Mouse (Mus musculus) hindbrain, embryonic 12.5 days (tissue): Measurements from ENCODE around the gene Haspin. TPM values are rescaled to one million over a fixed set of nuclear protein-coding genes. Genes with fewer than 3 reads are reported as not detected.

ENCODE experiments used
- ATAC-seq: fragments of 200-750 bp; cut with Nextera tagmentation; 2 replicates; pipeline ENCODE4 v1.8.0; 2017; ENCODE audit warnings: moderate TSS enrichment; ENCODE audit not compliant: low FRiP score
- H3K27ac ChIP-seq: fragments of 300-500 bp; sonication (generic); 2 replicates; pipeline ENCODE4 v1.5.1; 2016; ENCODE audit warnings: mild to moderate bottlenecking
- H3K27me3 ChIP-seq: fragments of 300-500 bp; sonication (generic); 2 replicates; pipeline ENCODE4 v1.6.1; 2016; ENCODE audit warnings: mild to moderate bottlenecking
- H3K36me3 ChIP-seq: fragments of 300-500 bp; sonication (generic); 2 replicates; pipeline ENCODE4 v1.6.1; 2016; ENCODE audit warnings: mild to moderate bottlenecking
- H3K4me1 ChIP-seq: fragments of 300-500 bp; sonication (generic); 2 replicates; pipeline ENCODE4 v1.6.1; 2016
- H3K4me2 ChIP-seq: fragments of 300-500 bp; sonication (generic); replicated peaks from 2 replicates; pipeline ENCODE4 v1.6.1; 2016; ENCODE audit warnings: mild to moderate bottlenecking
- H3K4me3 ChIP-seq: fragments of 300-500 bp; sonication (generic); 2 replicates; pipeline ENCODE4 v1.5.1; 2016; ENCODE audit warnings: mild to moderate bottlenecking
- H3K9ac ChIP-seq: fragments of 300-500 bp; sonication (generic); 2 replicates; pipeline ENCODE4 v1.6.1; 2016; ENCODE audit warnings: mild to moderate bottlenecking, moderate library complexity
- H3K9me3 ChIP-seq: fragments of 300-500 bp; sonication (generic); replicated peaks from 2 replicates; pipeline ENCODE4 v1.6.1; 2016; ENCODE audit warnings: mild to moderate bottlenecking
- WGBS: fragments of 180-500 bp; shearing (Covaris S2); methylation state at CpG from one replicate; pipeline ENCODE4 v1.1.7; 2016; 5-methylcytosine and 5-hydroxymethylcytosine counted together
- polyA plus RNA-seq: library from polyadenylated mRNA; unstranded; fragments of >200 nt; fragmentation: Nextera tagmentation; extraction: Ambion mirVana; gene quantifications from 2 replicates; pipeline ENCODE4 v1.2.1, GENCODE M21; 2016

Haspin gene
- polyA plus RNA-seq, 1 experiment from 2014 or later, result 10.6 TPM

GRCm38 (mm10) chr11:73168071-73168470 is 30.0 kb upstream of the Haspin start:
- H3K9me3 ChIP-seq, result no peaks in the 10 kb centered on the region
- no peak overlapping the region for H3K9ac ChIP-seq
- H3K36me3 ChIP-seq, result peaks cover 11% of the 10 kb centered on the region
- H3K27me3 ChIP-seq, result no peaks in the 10 kb centered on the region
- H3K4me3 ChIP-seq, result no peak overlapping the region
- H3K4me2 ChIP-seq, result no peak overlapping the region
- 81% methylated on average over 8 of the region's 8 CpGs for WGBS
- no peak for ATAC-seq
- no peak overlapping the region for H3K27ac ChIP-seq
- no peaks in the 10 kb centered on the region for H3K4me1 ChIP-seq

GRCm38 (mm10) chr11:73162284-73162683 is 24.2 kb upstream of the Haspin start:
- Histone ChIP-seq H3K4me2 (no peak overlapping the region), H3K9ac (no peak overlapping the region), H3K4me3 (no peak overlapping the region), H3K36me3 (no peaks in the 10 kb centered on the region), H3K27ac (no peak overlapping the region), H3K9me3 (no peaks in the 10 kb centered on the region), H3K27me3 (peaks cover 32% of the 10 kb centered on the region), H3K4me1 (peaks cover 11% of the 10 kb centered on the region)
- no peak for ATAC-seq
- 73% methylated on average over 5 of the region's 5 CpGs for WGBS

- Histone ChIP-seq H3K4me3 (no peak overlapping the region), H3K9ac (no peak overlapping the region), H3K36me3 (no peaks in the 10 kb centered on the region), H3K27ac (no peak overlapping the region), H3K4me2 (no peak overlapping the region), H3K4me1 (peaks cover 11% of the 10 kb centered on the region), H3K27me3 (peaks cover 32% of the 10 kb centered on the region), H3K9me3 (no peaks in the 10 kb centered on the region)
- WGBS, result 85% methylated on average over 4 of the region's 4 CpGs
- ATAC-seq, result no peak
These were observed 23.5 kb upstream of the Haspin start for GRCm38 (mm10) chr11:73161616-73162015.

GRCm38 (mm10) chr11:73160811-73161200 is 22.7 kb upstream of the Haspin start:
- no peaks in the 10 kb centered on the region for H3K36me3 ChIP-seq
- peak overlapping the region; percentile 60; the same call in 1 of the 2 replicates for H3K9ac ChIP-seq
- peaks cover 11% of the 10 kb centered on the region for H3K4me1 ChIP-seq
- peak overlapping the region; percentile 85 for H3K4me2 ChIP-seq
- no peaks in the 10 kb centered on the region for H3K9me3 ChIP-seq
- no peak overlapping the region for H3K27ac ChIP-seq
- peak overlapping the region; percentile 47 for H3K4me3 ChIP-seq
- peaks cover 32% of the 10 kb centered on the region for H3K27me3 ChIP-seq
- ATAC-seq, result no peak
- 27% methylated on average over 6 of the region's 6 CpGs for WGBS

- Histone ChIP-seq H3K36me3 (no peaks in the 10 kb centered on the region), H3K4me2 (peak within 1 kb of the TSS; percentile 85), H3K27me3 (peaks cover 32% of the 10 kb centered on the region), H3K4me3 (peak within 1 kb of the TSS; percentile 47), H3K9me3 (no peaks in the 10 kb centered on the region), H3K4me1 (peaks cover 11% of the 10 kb centered on the region), H3K27ac (no peak within 1 kb of the TSS), H3K9ac (peak within 1 kb of the TSS; percentile 60)
- ATAC-seq, result peak; percentile 74
- WGBS, result 2% methylated on average over 49 of the region's 49 CpGs
These were observed 22.1 kb upstream of the Haspin start, which contains the start of gene P2rx5 for GRCm38 (mm10) chr11:73159957-73160810. TSS of gene P2rx5 (plus strand) at chr11:73160421.

- H3K27ac ChIP-seq, result no peak overlapping the region
- H3K9ac ChIP-seq, result no peak overlapping the region
- no peak overlapping the region for H3K4me2 ChIP-seq
- H3K4me1 ChIP-seq, result peaks cover 1% of the 10 kb centered on the region
- H3K27me3 ChIP-seq, result peaks cover 16% of the 10 kb centered on the region
- 85% methylated on average over 6 of the region's 6 CpGs for WGBS
- H3K9me3 ChIP-seq, result no peaks in the 10 kb centered on the region
- H3K4me3 ChIP-seq, result no peak overlapping the region
- ATAC-seq, result no peak
- no peaks in the 10 kb centered on the region for H3K36me3 ChIP-seq
These were observed 17.0 kb upstream of the Haspin start for GRCm38 (mm10) chr11:73155071-73155470.

- no peaks in the 10 kb centered on the region for H3K36me3 ChIP-seq
- no peak overlapping the region for H3K9ac ChIP-seq
- WGBS, result 77% methylated on average over 9 of the region's 9 CpGs
- H3K9me3 ChIP-seq, result no peaks in the 10 kb centered on the region
- no peak for ATAC-seq
- H3K4me3 ChIP-seq, result no peak overlapping the region
- H3K4me1 ChIP-seq, result no peaks in the 10 kb centered on the region
- H3K27me3 ChIP-seq, result no peaks in the 10 kb centered on the region
- H3K4me2 ChIP-seq, result no peak overlapping the region
- H3K27ac ChIP-seq, result no peak overlapping the region
These were observed 10.1 kb upstream of the Haspin start for GRCm38 (mm10) chr11:73148209-73148608.

- H3K27ac ChIP-seq, result no peak overlapping the region
- H3K4me2 ChIP-seq, result no peak overlapping the region
- H3K36me3 ChIP-seq, result no peaks in the 10 kb centered on the region
- H3K27me3 ChIP-seq, result no peaks in the 10 kb centered on the region
- no peaks in the 10 kb centered on the region for H3K9me3 ChIP-seq
- no peak for ATAC-seq
- H3K4me1 ChIP-seq, result no peaks in the 10 kb centered on the region
- no peak overlapping the region for H3K4me3 ChIP-seq
- 60% methylated on average over 7 of the region's 7 CpGs for WGBS
- H3K9ac ChIP-seq, result no peak overlapping the region
These were observed 8.9 kb upstream of the Haspin start for GRCm38 (mm10) chr11:73146975-73147365.

- H3K27me3 ChIP-seq, result no peaks in the 10 kb centered on the region
These were observed 8.2 kb upstream of the Haspin start for GRCm38 (mm10) chr11:73146026-73146974.

GRCm38 (mm10) chr11:73144261-73144681 is 6.2 kb upstream of the Haspin start:
- Histone ChIP-seq H3K4me2 (no peak overlapping the region), H3K4me1 (no peaks in the 10 kb centered on the region), H3K36me3 (no peaks in the 10 kb centered on the region), H3K9me3 (no peaks in the 10 kb centered on the region), H3K27me3 (no peaks in the 10 kb centered on the region), H3K4me3 (no peak overlapping the region), H3K27ac (no peak overlapping the region), H3K9ac (no peak overlapping the region; the same call in 1 of the 2 replicates)
- no peak for ATAC-seq
- 56% methylated on average over 1 of the region's 1 CpGs for WGBS

More at GRCm38 (mm10) chr11:73146026-73146974, 8.2 kb upstream of the Haspin start:
- H3K4me1 ChIP-seq, result no peaks in the 10 kb centered on the region
- no peak for ATAC-seq
- no peak overlapping the region for H3K4me2 ChIP-seq
- H3K9ac ChIP-seq, result no peak overlapping the region
- no peak overlapping the region for H3K4me3 ChIP-seq
- WGBS, result 59% methylated on average over 10 of the region's 11 CpGs
- H3K36me3 ChIP-seq, result no peaks in the 10 kb centered on the region
- no peaks in the 10 kb centered on the region for H3K9me3 ChIP-seq
- no peak overlapping the region for H3K27ac ChIP-seq

- 45% methylated on average over 11 of the region's 11 CpGs for whole genome bisulfite sequencing
- ATAC-seq, result no peak
- Histone ChIP-seq H3K4me3 (peak overlapping the region; percentile 88), H3K27me3 (no peaks in the 10 kb centered on the region), H3K9me3 (no peaks in the 10 kb centered on the region), H3K36me3 (peaks cover 21% of the 10 kb centered on the region; the same call in 1 of the 2 replicates), H3K9ac (peak overlapping the region; percentile 77; the same call in 1 of the 2 replicates), H3K4me2 (peak overlapping the region; percentile 82), H3K27ac (no peak overlapping the region), H3K4me1 (peaks cover 28% of the 10 kb centered on the region)
These were observed 978 bp downstream of the Haspin start for GRCm38 (mm10) chr11:73137116-73137515.

- Histone ChIP-seq H3K27ac (no peak overlapping the region), H3K4me2 (peak overlapping the region; percentile 82), H3K27me3 (no peaks in the 10 kb centered on the region), H3K4me1 (peaks cover 28% of the 10 kb centered on the region), H3K9me3 (no peaks in the 10 kb centered on the region), H3K9ac (0 out of 2 replicates have a peak overlapping the region, but pooled peaks have one; percentile 77), H3K4me3 (peak overlapping the region; percentile 88), H3K36me3 (peaks cover 21% of the 10 kb centered on the region; the same call in 1 of the 2 replicates)
- no peak for ATAC-seq
- 96% methylated on average over 6 of the region's 6 CpGs for WGBS
These were observed 1.5 kb downstream of the Haspin start for GRCm38 (mm10) chr11:73136587-73136986.
